Mouse (Mus musculus): ENCODE results near the gene Peli2.

GRCm38 (mm10) chr14:48143141-48143540 is 22.5 kb downstream of the Peli2 start:
- TF ChIP-seq ZC3H11A (IDR thresholded peaks at IDR 0.05; ENCODE audit: borderline replicate concordance, low read depth, low read length) (no peak), ZNF384 (IDR thresholded peaks at IDR 0.05; ENCODE audit: low read depth, low read length) (no peak)

Data from ES-E14 (cell line).